Mouse (Mus musculus): ENCODE data around the gene Hist1h2bh. TPM values are rescaled to one million over a fixed set of nuclear protein-coding genes. Genes with fewer than 3 reads are reported as not detected.
"Not testable (repeated sequence)": the region's sequence is repeated elsewhere in the genome, so short reads cannot be mapped to it uniquely, and the experiment has no call there.

The Hist1h2bh gene
- polyA plus RNA-seq (2016; fragmentation: Nextera tagmentation; extraction: Ambion mirVana) = 0.56 and 0.69 TPM in 2 replicates

DNA sequence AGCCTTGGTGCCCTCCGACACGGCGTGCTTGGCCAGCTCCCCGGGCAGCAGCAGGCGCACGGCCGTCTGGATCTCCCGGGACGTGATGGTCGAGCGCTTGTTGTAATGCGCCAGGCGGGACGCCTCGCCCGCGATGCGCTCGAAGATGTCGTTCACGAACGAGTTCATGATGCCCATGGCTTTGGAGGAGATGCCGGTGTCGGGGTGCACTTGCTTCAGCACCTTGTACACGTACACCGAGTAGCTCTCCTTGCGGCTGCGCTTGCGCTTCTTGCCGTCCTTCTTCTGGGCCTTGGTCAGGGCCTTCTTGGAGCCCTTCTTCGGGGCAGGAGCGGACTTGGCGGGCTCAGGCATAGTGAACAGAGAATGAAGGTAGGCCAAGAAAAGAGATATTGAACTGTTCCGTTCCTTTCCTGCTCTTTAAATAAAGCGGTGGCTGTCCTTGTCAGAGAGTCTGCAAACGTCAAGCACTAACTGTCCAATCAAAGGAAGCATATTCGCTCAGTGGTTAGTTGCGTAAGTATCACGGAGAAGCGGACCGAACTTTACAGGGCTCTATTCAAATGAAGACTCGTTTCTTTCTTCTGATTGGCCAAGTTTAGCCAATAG, at the start of gene Hist1h2bh:
TSS of gene Hist1h2bh (minus strand) at position 394 of the 609 bp plus-strand sequence.
- peak within 1 kb of the TSS; percentile 96 for H3K27ac ChIP-seq
- H3K9me3 ChIP-seq (replicated peaks); H3K27me3 ChIP-seq (ENCODE audit: low read depth, poor library complexity, severe bottlenecking); H3K36me3 ChIP-seq: not testable (repeated sequence)
- peaks cover 12% of the 10 kb centered on the region for H3K4me1 ChIP-seq
- H3K4me3 ChIP-seq = peak within 1 kb of the TSS; percentile 57
- under 1% methylated on average over 42 of the region's 42 CpGs for WGBS
- DNase-seq (ENCODE audit: low spot score) = peak; percentile 74

DNA sequence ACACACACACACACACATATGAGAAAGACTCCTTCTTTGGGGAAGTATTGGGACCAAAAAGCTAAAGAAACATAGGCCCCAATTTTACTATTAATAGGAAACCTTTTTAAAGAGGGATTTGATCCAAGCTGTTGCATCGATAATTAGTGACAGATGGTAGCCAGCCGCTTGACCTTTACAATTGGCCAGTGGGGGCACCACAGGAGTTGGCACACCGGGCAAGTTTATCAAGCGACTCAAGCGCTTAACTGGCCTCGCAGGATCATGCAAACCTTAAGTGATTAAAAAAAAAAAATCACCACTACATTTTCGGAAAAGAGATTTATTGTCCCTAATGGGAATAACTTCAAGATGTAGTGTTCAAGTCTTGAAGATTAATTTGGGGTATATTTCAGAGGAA, 49.4 kb upstream of the Hist1h2bh start:
- no peak for DNase-seq (ENCODE audit: low spot score)
- H3K9me3 ChIP-seq (replicated peaks) = no peaks in the 10 kb centered on the region
- no peaks in the 10 kb centered on the region for H3K36me3 ChIP-seq
- no peaks in the 10 kb centered on the region for H3K27me3 ChIP-seq (ENCODE audit: low read depth, poor library complexity, severe bottlenecking)
- no peak overlapping the region for H3K4me3 ChIP-seq
- H3K27ac ChIP-seq = peak overlapping the region; percentile 32; the same call in 1 of the 2 replicates
- WGBS = 76% methylated on average over 7 of the region's 7 CpGs
- H3K4me1 ChIP-seq = peaks cover 11% of the 10 kb centered on the region

- not testable (repeated sequence) for H3K27me3 ChIP-seq (ENCODE audit: low read depth, poor library complexity, severe bottlenecking); H3K36me3 ChIP-seq; DNase-seq (ENCODE audit: low spot score); H3K4me3 ChIP-seq; H3K9me3 ChIP-seq (replicated peaks)
- WGBS = 88% methylated on average over 7 of the region's 7 CpGs
- Histone ChIP-seq H3K27ac (peak overlapping the region; percentile 9; the same call in 1 of the 2 replicates), H3K4me1 (peaks cover 14% of the 10 kb centered on the region)
These were observed 48.7 kb upstream of the Hist1h2bh start for GRCm38 (mm10) chr13:23591886-23592285.

DNA sequence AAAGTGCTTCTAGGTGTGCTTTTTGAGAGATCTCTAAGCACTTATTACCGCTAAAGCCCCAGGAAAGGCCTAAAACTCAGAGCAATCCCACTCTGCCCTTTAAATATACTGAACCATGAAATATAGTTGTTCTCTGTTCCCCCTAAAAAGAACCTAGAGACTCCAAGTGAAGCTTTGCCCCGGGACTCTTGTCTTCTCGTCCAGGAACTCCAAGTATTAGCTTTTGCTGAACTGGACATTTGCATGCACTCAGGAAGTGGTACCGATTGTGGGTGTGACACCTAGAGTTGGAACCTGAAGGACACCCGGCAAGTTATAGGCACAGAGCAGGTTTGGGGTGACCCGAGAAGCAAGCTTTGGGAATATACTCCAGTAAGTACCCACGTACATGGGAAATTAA, 48.0 kb upstream of the Hist1h2bh start:
- Histone ChIP-seq H3K36me3 (no peaks in the 10 kb centered on the region), H3K9me3 (replicated peaks) (no peaks in the 10 kb centered on the region), H3K4me3 (no peak overlapping the region), H3K27ac (0 out of 2 replicates have a peak overlapping the region, but pooled peaks have one; percentile 5), H3K4me1 (peaks cover 21% of the 10 kb centered on the region), H3K27me3 (ENCODE audit: low read depth, poor library complexity, severe bottlenecking) (no peaks in the 10 kb centered on the region)
- 95% methylated on average over 7 of the region's 7 CpGs for WGBS
- no peak for DNase-seq (ENCODE audit: low spot score)

DNA sequence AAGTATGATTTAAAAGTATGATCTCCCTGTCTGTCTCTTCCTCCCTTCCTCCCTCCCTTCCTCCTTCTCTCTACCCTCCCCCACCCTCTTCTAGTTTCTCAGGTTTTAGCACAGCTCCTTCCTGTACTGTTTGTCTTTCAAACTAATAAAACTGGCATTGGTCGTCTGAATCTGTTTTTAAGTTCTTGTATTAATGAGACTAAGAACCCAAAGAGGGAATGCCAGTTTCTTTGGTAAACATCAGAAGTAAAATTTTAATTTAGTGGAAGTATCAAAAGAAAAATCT, 43.7 kb upstream of the Hist1h2bh start:
- Histone ChIP-seq H3K4me1 (peaks cover 31% of the 10 kb centered on the region), H3K36me3 (no peaks in the 10 kb centered on the region), H3K27ac (peak overlapping the region; percentile 95), H3K4me3 (peak overlapping the region; percentile 54), H3K27me3 (ENCODE audit: low read depth, poor library complexity, severe bottlenecking) (no peaks in the 10 kb centered on the region), H3K9me3 (replicated peaks) (no peaks in the 10 kb centered on the region)
- WGBS = 5% methylated on average over 1 of the region's 1 CpGs
- no peak for DNase-seq (ENCODE audit: low spot score)

GRCm38 (mm10) chr13:23586099-23586939, 43.1 kb upstream of the Hist1h2bh start:
- 2% methylated on average over 22 of the region's 22 CpGs for WGBS
- Histone ChIP-seq H3K36me3 (no peaks in the 10 kb centered on the region), H3K4me3 (peak overlapping the region; percentile 54), H3K9me3 (replicated peaks) (no peaks in the 10 kb centered on the region), H3K27me3 (ENCODE audit: low read depth, poor library complexity, severe bottlenecking) (no peaks in the 10 kb centered on the region), H3K4me1 (peaks cover 31% of the 10 kb centered on the region), H3K27ac (peak overlapping the region; percentile 95)
- DNase-seq (ENCODE audit: low spot score) = no peak

DNA sequence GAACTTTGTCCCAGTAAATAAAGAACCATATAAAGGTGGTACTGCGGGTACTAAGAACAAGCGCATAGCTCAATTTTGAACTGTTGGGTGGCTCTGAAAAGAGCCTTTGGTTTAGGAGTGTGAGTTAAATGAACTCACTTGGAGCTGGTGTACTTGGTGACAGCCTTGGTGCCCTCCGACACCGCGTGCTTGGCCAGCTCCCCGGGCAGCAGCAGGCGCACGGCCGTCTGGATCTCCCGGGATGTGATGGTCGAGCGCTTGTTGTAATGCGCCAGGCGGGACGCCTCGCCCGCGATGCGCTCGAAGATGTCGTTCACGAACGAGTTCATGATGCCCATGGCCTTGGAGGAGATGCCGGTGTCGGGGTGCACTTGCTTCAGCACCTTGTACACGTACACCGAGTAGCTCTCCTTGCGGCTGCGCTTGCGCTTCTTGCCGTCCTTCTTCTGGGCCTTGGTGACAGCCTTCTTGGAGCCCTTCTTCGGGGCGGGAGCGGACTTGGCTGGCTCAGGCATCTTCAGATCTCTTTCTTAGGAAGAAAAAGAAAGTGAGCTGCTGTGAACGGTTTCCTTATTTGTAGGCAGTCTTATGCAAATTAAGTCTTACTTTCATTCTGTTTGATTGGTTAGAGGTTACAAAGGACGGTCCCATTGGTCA, 42.4 kb upstream of the Hist1h2bh start:
- not testable (repeated sequence) for H3K9me3 ChIP-seq (replicated peaks); H3K36me3 ChIP-seq; H3K27me3 ChIP-seq (ENCODE audit: low read depth, poor library complexity, severe bottlenecking)
- peaks cover 37% of the 10 kb centered on the region for H3K4me1 ChIP-seq
- peak; percentile 70 for DNase-seq (ENCODE audit: low spot score)
- under 1% methylated on average over 34 of the region's 36 CpGs for WGBS
- peak overlapping the region; percentile 95 for H3K27ac ChIP-seq
- peak overlapping the region; percentile 54 for H3K4me3 ChIP-seq

DNA sequence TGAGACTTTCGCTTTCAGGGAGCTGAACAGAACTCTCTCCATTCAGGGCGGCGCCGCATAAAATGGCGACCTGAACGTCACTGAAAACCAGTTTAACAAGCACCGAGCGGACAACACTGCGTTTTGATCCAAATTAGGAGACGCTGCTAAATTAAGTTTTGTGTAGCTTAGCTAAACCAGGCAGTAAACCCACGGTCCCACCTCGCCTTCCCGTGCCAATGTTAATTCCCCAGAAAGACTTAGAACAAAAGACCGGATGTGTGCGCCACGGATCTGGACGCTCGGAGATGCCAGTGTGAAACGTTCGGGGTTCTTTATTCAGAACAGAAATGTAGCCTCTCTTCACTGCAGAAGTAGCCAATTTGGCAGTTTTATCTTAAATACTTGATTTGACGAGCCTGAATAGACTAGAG, 41.8 kb upstream of the Hist1h2bh start:
- Histone ChIP-seq H3K4me3 (peak overlapping the region; percentile 54), H3K27me3 (ENCODE audit: low read depth, poor library complexity, severe bottlenecking) (no peaks in the 10 kb centered on the region), H3K36me3 (no peaks in the 10 kb centered on the region), H3K27ac (peak overlapping the region; percentile 95), H3K4me1 (peaks cover 39% of the 10 kb centered on the region), H3K9me3 (replicated peaks) (no peaks in the 10 kb centered on the region)
- WGBS = under 1% methylated on average over 21 of the region's 21 CpGs
- peak; percentile 81 for DNase-seq (ENCODE audit: low spot score)

GRCm38 (mm10) chr13:23584331-23584730, 41.1 kb upstream of the Hist1h2bh start:
- H3K27me3 ChIP-seq (ENCODE audit: low read depth, poor library complexity, severe bottlenecking) = no peaks in the 10 kb centered on the region
- no peaks in the 10 kb centered on the region for H3K9me3 ChIP-seq (replicated peaks)
- H3K36me3 ChIP-seq = no peaks in the 10 kb centered on the region
- H3K4me3 ChIP-seq = peak overlapping the region; percentile 54
- H3K27ac ChIP-seq = peak overlapping the region; percentile 95
- H3K4me1 ChIP-seq = peaks cover 39% of the 10 kb centered on the region
- no peak for DNase-seq (ENCODE audit: low spot score)

DNA sequence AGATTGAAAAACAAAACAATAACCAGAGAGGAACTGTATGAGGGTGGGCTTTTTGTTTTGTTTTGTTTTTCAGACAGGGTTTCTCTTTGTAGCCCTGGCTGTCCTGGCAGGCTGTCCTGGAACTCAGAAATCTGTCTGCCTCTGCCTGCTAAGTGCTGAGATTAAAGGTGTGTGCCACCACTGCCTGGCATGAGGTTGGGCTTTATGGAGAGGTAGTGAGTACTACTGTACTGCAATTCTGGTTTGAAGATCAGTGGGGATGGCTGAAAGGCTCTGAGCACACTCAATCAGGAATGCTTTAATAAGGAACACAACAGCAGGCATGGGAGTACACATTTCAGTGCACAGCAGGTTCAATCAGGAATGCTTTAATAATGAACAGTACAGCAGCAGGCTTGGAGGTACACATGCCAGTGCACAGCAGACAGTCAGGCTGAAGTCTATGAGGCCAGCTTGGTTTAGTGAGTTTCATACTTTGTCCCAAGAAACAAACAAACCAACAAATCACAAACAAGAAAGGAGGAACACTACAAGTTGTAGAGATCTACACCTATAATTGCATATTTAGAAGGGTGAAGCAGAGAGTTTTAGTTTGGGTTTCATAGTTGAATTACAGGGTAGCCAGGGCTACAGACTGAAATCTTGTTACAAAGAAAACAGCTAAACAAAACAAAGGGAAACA, 40.3 kb upstream of the Hist1h2bh start:
- H3K4me1 ChIP-seq = peaks cover 39% of the 10 kb centered on the region
- H3K36me3 ChIP-seq = no peaks in the 10 kb centered on the region
- DNase-seq (ENCODE audit: low spot score) = no peak
- peak overlapping the region; percentile 26; the same call in 1 of the 2 replicates for H3K4me3 ChIP-seq
- no peaks in the 10 kb centered on the region for H3K9me3 ChIP-seq (replicated peaks)
- peak overlapping the region; percentile 95 for H3K27ac ChIP-seq
- H3K27me3 ChIP-seq (ENCODE audit: low read depth, poor library complexity, severe bottlenecking) = no peaks in the 10 kb centered on the region

DNA sequence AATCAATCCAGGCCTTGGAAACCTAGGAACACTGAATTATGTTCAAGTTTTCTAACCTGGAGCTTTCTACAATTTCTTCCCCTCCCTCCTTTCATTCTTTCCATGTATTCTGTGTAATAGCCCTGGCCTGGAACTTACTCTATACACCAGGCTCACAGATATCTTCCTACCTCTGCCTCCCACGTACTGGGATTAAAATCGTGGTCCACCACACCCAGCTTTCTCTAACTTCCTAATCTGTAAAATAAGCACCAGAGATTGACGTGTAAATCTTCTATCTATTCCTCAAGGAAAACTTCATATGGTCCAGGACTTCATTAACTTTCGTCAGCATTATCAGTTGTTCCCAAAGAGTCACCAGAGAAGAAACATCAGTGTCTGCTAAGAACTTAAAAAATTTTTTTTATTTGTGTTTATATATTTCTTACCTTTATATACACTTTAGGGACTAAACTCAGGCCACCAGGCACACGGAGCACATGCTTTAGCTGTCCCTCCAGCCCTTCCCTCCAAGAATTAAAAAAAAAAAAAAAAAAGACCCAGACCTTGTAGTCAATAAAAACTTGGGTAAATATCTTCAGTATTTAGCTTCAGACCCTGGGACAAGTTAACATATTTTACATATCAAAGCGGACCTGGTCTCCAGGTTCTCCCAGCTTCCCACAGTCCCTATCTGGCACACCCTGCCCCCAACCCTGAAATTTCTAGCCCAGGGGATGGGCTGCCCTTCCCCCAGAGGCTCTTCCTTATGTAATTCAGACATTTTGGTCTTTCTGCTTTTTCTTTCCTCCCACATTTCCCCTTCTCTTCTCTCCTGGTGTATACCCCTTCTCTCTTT, 39.2 kb upstream of the Hist1h2bh start:
- DNase-seq (ENCODE audit: low spot score) = no peak
- H3K9me3 ChIP-seq (replicated peaks) = no peaks in the 10 kb centered on the region
- no peaks in the 10 kb centered on the region for H3K27me3 ChIP-seq (ENCODE audit: low read depth, poor library complexity, severe bottlenecking)
- H3K27ac ChIP-seq = peak overlapping the region; percentile 95
- peak overlapping the region; percentile 61 for H3K4me3 ChIP-seq
- WGBS = 5% methylated on average over 6 of the region's 6 CpGs
- peaks cover 39% of the 10 kb centered on the region for H3K4me1 ChIP-seq
- H3K36me3 ChIP-seq = no peaks in the 10 kb centered on the region
